Mouse (Mus musculus): ENCODE results near the gene Commd4.
A peak's percentile ranks its signal among the peaks of the same experiment; 100 is the strongest.
"Not testable (repeated sequence)": the region's sequence is repeated elsewhere in the genome, so short reads cannot be mapped to it uniquely, and the experiment has no call there.

The Commd4 gene

GRCm38 (mm10) chr9:57158013-57158470, at the start of gene Commd4:
Gene Commd4, minus strand, starts transcription at chr9:57158331.
- DNase-seq: peak; percentile 99

- DNase-seq: no peak
Measured at GRCm38 (mm10) chr9:57206896-57207295, 48.8 kb upstream of the Commd4 start.

- not testable (repeated sequence) for DNase-seq
Measured at GRCm38 (mm10) chr9:57203571-57203970, 45.4 kb upstream of the Commd4 start.

- no peak for DNase-seq
Measured at GRCm38 (mm10) chr9:57202981-57203380, 44.9 kb upstream of the Commd4 start.

- DNase-seq: no peak
Measured at GRCm38 (mm10) chr9:57197414-57197813, 39.3 kb upstream of the Commd4 start.

- no peak for DNase-seq
Measured at GRCm38 (mm10) chr9:57196708-57197107, 38.6 kb upstream of the Commd4 start.

- peak; percentile 15 for DNase-seq
Measured at GRCm38 (mm10) chr9:57168411-57168810, 10.3 kb upstream of the Commd4 start.

- no peak for DNase-seq
Measured at GRCm38 (mm10) chr9:57166173-57166572, 8.0 kb upstream of the Commd4 start.

GRCm38 (mm10) chr9:57163137-57163536, 5.0 kb upstream of the Commd4 start:
- DNase-seq: no peak

- DNase-seq: peak; percentile 26
Measured at GRCm38 (mm10) chr9:57162496-57162895, 4.4 kb upstream of the Commd4 start.

GRCm38 (mm10) chr9:57158506-57158905, 375 bp upstream of the Commd4 start:
- no peak for DNase-seq

GRCm38 (mm10) chr9:57157499-57157898, 632 bp downstream of the Commd4 start:
- no peak for DNase-seq

- DNase-seq: no peak
Measured at GRCm38 (mm10) chr9:57156823-57157222, 1.3 kb downstream of the Commd4 start.

GRCm38 (mm10) chr9:57156383-57156782, 1.7 kb downstream of the Commd4 start:
- DNase-seq: no peak

GRCm38 (mm10) chr9:57152331-57152730, 5.8 kb downstream of the Commd4 start:
- no peak for DNase-seq

GRCm38 (mm10) chr9:57150192-57150591, 7.9 kb downstream of the Commd4 start:
- no peak for DNase-seq

GRCm38 (mm10) chr9:57149021-57149420, 9.1 kb downstream of the Commd4 start:
- DNase-seq: no peak

GRCm38 (mm10) chr9:57148144-57148878, 9.8 kb downstream of the Commd4 start, which contains the start of gene Neil1:
Gene Neil1, minus strand, starts transcription at chr9:57148305.
- DNase-seq: peak; percentile 97

- DNase-seq: no peak
Measured at GRCm38 (mm10) chr9:57147205-57148143, 10.7 kb downstream of the Commd4 start.

GRCm38 (mm10) chr9:57146451-57147066, 11.6 kb downstream of the Commd4 start:
- no peak for DNase-seq

- no peak for DNase-seq
Measured at GRCm38 (mm10) chr9:57144830-57145229, 13.3 kb downstream of the Commd4 start.

- DNase-seq: no peak
Measured at GRCm38 (mm10) chr9:57143212-57143611, 14.9 kb downstream of the Commd4 start.

Data from lung, postnatal 36 days (tissue).